Mouse (Mus musculus) CD4-positive naive resting alpha-beta T cell, adult 57 days (primary cell): ENCODE results near the gene Tnfsf15. TPM values are rescaled to one million over a fixed set of nuclear protein-coding genes. Genes with fewer than 3 reads are reported as not detected.

ENCODE experiments used
- total RNA-seq: library from RNA; stranded (reverse); gene quantifications from one replicate; pipeline ENCODE4 v1.2.4, GENCODE M21; 2023

Tnfsf15 gene
- not detected for total RNA-seq

DNA sequence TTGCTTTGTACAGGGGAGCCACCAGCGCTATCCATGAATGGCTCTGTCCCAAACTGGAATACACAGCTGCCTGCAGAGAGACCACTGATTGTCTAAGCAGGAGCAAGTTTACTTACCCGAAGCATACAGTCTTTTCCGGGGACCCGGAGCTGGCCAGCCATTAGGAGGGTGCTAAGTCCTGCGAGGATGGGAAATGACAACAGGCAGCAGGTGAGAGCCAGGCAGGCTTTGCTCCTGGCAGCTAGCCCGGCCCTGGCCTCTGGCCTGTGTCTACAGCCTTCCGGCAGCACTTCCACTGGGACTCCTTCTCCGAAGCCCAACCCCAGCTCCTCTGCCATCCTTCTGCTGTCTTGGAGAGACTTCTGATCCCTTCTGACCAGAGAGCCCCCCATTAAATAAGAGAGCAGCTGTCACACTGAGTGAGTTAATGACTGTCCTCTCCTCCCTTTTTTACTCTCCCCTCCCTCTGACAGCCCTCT lies at the start of gene Tnfsf15:
Gene Tnfsf15 (minus strand): TSS at position 421 of the 479 bp plus-strand sequence.

Other genes starting within 250 kb of the Tnfsf15 start
- 14.7 TPM for gene Whrn, start 249.1 kb downstream of the Tnfsf15 start, total RNA-seq
- gene Atp6v1g1, start 200.3 kb downstream of the Tnfsf15 start, total RNA-seq = 66.6 TPM
- gene Tmem268, start 186.3 kb downstream of the Tnfsf15 start, total RNA-seq = 19.1 TPM
- gene Gm11213, start 139.9 kb downstream of the Tnfsf15 start, total RNA-seq = not detected
- not detected for gene Tex48, start 122.7 kb downstream of the Tnfsf15 start, total RNA-seq
- not detected for gene Gm11214, start 81.7 kb downstream of the Tnfsf15 start, total RNA-seq
- gene Tnfsf8, start 116.2 kb upstream of the Tnfsf15 start, total RNA-seq = 15.8 TPM